Mouse (Mus musculus) cerebellum, postnatal 4 days (tissue): ENCODE results near the gene Emilin3.
"Not testable (repeated sequence)": the region's sequence is repeated elsewhere in the genome, so short reads cannot be mapped to it uniquely, and the experiment has no call there.

Source experiments
- DNase-seq, 2 experiments: peaks; one replicate each; pipeline ENCODE4 v3.0.0; 2022; ENCODE audit warnings: low spot score in 2 of 2, mixed read lengths in 1 of 2

Emilin3 gene

DNA sequence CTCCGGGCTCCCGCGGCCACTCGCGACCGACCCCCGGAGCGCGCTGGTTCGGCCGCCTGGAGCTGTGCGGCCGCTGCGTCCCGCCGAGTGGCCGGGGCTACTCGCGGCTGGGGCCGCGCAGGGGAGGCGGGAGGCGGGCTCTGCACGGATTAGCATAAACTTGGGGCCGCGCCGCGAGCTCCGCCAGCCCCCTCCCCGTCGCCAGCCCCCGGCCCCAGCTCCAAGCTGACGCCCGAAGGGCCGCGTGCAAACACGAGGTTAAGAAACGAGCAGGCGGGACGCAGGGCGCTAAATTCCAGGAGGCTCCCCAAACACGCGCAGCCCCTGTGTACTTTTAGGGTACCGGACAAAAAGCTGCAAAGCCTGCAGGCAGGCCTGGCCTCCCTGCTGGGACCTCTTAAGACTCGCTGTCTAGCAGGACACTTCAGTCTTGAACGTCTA lies at the start of gene Emilin3:
Gene Emilin3, minus strand, starts transcription at position 98 of the 441 bp plus-strand sequence.
- DNase-seq, result no peak

DNA sequence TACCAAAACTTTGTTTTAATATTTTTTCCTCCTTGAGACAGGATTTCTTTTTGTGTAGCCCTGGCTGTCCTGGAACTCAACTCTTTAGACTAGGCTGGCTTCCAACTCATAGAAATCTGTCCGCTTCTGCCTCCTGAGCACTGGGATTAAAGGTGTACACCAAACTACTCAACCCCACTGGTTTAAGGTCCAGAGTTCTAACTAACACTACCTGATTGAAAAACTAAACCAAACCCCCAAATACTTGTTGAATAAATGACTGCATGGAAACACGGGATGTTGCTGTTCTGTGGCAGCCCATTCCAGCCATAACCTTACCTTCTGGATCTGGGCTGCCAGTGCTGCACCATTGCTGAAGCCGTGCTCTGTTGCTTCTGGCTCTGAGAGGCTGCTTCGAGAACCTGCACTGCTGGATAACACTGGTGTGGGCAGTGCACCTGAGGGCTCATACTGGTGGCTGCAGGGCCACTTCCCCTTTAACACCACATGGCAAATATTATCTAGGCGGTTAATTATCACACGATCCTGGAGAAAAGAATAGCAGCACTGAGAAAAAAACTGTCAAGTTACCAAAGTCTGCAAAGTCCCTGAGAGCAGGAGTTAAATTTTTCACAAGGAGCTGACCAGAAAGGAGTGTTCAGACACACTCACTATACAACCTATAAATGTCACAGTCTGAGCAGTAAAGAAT lies 49.0 kb upstream of the Emilin3 start:
- no peak for DNase-seq

- no peak for DNase-seq
Measured at GRCm38 (mm10) chr2:160959901-160960300, 47.8 kb upstream of the Emilin3 start.

DNA sequence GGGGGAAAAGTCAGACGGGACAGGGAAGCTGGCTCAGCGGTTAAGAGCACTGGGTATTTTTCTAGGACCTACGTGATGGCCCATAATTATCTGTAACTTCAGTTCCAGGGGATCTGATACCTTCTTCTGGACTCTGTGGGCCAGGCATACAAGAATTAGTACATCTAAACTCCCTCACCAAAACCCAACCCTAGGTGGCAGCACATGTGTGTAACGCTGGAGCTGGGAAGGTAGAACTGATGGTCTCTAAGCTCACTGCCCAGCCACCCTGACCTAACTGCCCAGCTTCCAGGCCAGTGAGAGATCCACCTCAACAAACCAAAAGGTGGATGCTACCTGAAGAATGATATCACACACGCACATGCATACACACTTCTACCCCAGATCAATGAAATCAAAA lies 46.6 kb upstream of the Emilin3 start:
- no peak for DNase-seq

GRCm38 (mm10) chr2:160957801-160958200 lies 45.7 kb upstream of the Emilin3 start:
- not testable (repeated sequence) for DNase-seq

GRCm38 (mm10) chr2:160957307-160957706 lies 45.2 kb upstream of the Emilin3 start:
- DNase-seq, result not testable (repeated sequence)

- DNase-seq, result no peak
Measured at GRCm38 (mm10) chr2:160955331-160955730, 43.2 kb upstream of the Emilin3 start.

DNA sequence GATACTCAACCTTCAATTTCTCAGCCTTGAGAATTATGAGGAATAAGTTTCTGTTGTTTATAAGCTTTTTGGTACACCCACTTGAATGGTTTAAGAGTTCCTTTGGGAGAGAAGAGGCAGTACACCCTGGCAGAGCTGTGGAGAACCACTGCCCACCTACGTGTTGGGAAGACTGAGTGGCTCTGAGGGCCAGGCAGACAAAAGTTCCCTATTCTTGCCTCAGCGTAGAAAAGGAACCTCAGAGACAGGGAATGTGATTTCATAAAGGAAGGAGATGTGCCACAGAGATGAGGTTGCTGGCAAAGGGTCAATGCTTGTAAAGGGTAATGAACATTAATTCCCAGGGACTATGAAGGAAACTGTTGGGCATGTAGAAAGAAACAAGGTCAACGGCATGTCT lies 42.4 kb upstream of the Emilin3 start:
- no peak for DNase-seq

- no peak for DNase-seq
Measured at GRCm38 (mm10) chr2:160953131-160953873, 41.2 kb upstream of the Emilin3 start.

DNA sequence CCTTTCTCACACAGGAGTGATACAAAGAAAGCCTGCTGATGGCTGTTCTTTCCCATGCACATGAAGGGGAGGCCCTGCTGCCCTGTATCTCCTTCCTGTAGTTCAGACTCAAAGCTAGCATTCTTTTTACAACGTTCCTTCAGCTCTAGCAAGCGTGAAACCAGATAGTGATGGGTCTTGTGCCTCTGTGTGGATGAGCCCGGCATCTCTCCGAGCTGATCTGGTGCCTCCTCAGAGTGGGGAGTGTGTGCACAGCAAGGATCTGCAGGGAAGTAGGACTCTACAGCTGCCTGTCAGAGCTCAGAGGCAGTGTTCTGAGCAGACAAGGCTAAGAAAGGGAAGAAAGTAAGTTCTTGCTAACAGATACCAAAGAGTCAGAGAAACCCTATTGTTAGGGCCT lies 39.5 kb upstream of the Emilin3 start:
- DNase-seq, result no peak

DNA sequence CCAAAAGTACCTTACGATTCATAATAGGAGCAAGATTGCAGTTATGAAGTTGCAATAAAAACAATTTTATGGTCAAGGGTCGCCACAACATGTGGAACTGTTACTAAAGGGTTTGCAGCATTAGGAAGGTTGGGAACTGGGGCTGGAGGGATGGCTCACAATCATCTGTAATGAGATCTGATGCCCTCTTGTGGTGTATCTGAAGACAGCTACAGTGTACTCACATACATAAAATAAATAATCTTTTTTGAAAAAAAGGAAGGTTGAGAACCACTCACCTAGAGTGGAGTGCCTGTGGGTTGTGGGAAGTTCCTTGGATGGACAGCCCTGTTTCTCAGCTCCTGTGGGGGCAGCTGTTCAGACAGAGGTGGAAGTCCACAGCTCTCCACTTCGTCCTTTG lies 30.3 kb upstream of the Emilin3 start:
- DNase-seq, result no peak

GRCm38 (mm10) chr2:160940930-160941709 lies 29.0 kb upstream of the Emilin3 start:
- no peak for DNase-seq

DNA sequence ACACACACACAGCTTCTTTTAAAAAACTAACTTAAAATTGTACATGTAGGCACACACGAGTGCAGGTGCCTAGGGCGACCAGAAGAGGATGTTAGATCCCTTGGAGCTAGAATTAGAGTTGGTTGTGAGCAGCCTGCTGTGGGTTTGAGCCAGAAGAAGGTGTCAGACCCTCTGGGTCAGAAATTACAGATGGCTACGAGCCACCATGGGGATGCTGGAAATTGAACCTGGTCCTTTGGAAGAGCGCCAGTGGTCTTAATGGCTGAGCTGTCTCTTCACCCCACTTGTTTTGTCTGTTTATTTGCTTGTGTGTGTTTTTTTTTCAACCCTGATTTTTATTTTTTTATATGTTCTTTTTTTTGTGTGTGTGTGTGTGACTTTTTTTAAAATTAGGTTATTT lies 22.3 kb upstream of the Emilin3 start:
- DNase-seq, result no peak

GRCm38 (mm10) chr2:160933890-160934289 lies 21.8 kb upstream of the Emilin3 start:
- no peak for DNase-seq

GRCm38 (mm10) chr2:160932981-160933380 lies 20.9 kb upstream of the Emilin3 start:
- no peak for DNase-seq

- DNase-seq, result no peak
Measured at GRCm38 (mm10) chr2:160932325-160932724, 20.2 kb upstream of the Emilin3 start.

DNA sequence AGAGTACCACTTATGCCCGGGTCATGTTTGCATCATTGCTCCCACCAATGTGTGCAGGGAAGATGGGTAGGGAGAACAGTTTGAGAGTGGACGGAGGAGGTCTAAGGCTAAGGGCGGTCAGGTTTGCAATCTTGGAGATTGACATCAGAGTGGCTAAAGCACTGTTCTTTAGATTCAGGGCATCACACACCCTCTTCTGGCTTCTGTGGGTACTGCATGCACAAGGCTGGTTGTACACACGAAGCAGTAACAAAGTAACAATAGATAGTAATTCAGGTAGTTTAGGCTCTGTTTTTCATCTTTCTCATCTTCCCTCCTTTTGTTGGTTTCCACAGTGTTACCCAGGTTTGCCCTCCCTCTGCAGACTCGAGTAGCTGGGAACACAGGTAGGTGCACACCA lies 19.2 kb upstream of the Emilin3 start:
- no peak for DNase-seq

- peak in 1 of 2 experiments; percentile 56 for DNase-seq
Measured at GRCm38 (mm10) chr2:160925203-160925602, 13.1 kb upstream of the Emilin3 start.

DNA sequence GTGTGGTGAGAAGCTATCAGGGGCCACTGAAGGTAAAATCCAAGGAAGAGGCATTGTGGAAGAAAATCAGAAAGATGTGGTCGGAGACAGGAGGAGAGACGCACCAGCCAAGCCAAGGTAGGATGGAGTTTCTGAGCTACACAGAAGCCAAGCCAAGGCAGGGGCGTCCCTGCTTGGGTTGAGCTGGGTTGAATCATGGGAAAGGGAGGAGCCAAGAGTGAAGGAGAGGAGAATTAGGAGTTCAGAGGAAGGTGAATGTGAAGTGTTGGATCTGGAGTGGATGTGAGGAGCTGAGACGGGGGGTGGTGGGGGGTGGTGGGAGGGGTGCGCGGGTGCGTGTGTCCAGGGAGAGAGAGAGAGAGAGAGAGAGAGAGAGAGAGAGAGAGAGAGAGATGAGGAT lies 9.2 kb upstream of the Emilin3 start:
- DNase-seq, result no peak

GRCm38 (mm10) chr2:160918930-160919215 lies 6.7 kb upstream of the Emilin3 start:
- DNase-seq, result no peak

GRCm38 (mm10) chr2:160918154-160918929 lies 6.2 kb upstream of the Emilin3 start:
- DNase-seq, result no peak

GRCm38 (mm10) chr2:160917313-160917712 lies 5.2 kb upstream of the Emilin3 start:
- no peak for DNase-seq
